Mouse (Mus musculus) MEL (cell line): ENCODE data around the gene Mmp9. TPM values are rescaled to one million over a fixed set of nuclear protein-coding genes. Genes with fewer than 3 reads are reported as not detected.
A peak's percentile ranks its signal among the peaks of the same experiment; 100 is the strongest.

ENCODE experiments used
- DNase-seq: peaks from one replicate; pipeline ENCODE4 v3.0.0; 2011; ENCODE audit warnings: low read depth, low spot score
- H3K27ac ChIP-seq: 2 replicates; pipeline ENCODE4 v1.5.1; 2012; ENCODE audit warnings: low read depth, mild to moderate bottlenecking, control low read depth, low read length, moderate library complexity; ENCODE audit not compliant: control insufficient read depth
- H3K27me3 ChIP-seq, 2 experiments: fragments of 150-350 bp in 1 of 2; sonication (generic) in 1 of 2; 2 replicates each; pipeline ENCODE4 v1.6.1; 2012; ENCODE audit warnings: low read length in 2 of 2, mild to moderate bottlenecking in 2 of 2, improper control_type of control experiment in 1 of 2, moderate library complexity in 1 of 2; ENCODE audit not compliant: insufficient read depth in 2 of 2, control insufficient read depth in 1 of 2
- H3K36me3 ChIP-seq, 2 experiments: 2 replicates each; pipeline ENCODE4 v1.6.1; 2012 to 2014; ENCODE audit warnings: low read length in 2 of 2, improper control_type of control experiment in 1 of 2, inconsistent platforms in 1 of 2, mild to moderate bottlenecking in 1 of 2; ENCODE audit not compliant: insufficient read depth in 2 of 2, control insufficient read depth in 1 of 2
- H3K4me1 ChIP-seq, 2 experiments: fragments of 150-350 bp in 1 of 2; sonication (generic) in 1 of 2; 2 replicates each; pipeline ENCODE4 v1.6.1; 2012; ENCODE audit warnings: low read length in 2 of 2, improper control_type of control experiment in 1 of 2, mild to moderate bottlenecking in 1 of 2; ENCODE audit not compliant: insufficient read depth in 2 of 2, control insufficient read depth in 1 of 2
- H3K4me3 ChIP-seq, 2 experiments: fragments of 150-350 bp in 1 of 2; sonication (generic) in 1 of 2; 2 replicates each; pipeline ENCODE4 v1.5.1; 2012; ENCODE audit warnings: low read depth in 2 of 2, low read length in 2 of 2, mild to moderate bottlenecking in 2 of 2, moderate library complexity in 2 of 2, control low read depth in 1 of 2, improper control_type of control experiment in 1 of 2; ENCODE audit not compliant: control insufficient read depth in 1 of 2, insufficient read depth in 1 of 2
- H3K79me2 ChIP-seq: 2 replicates; pipeline ENCODE4 v1.6.1; 2012; ENCODE audit warnings: mild to moderate bottlenecking, low read length, moderate library complexity; ENCODE audit not compliant: control insufficient read depth, poor library complexity, insufficient read depth
- H3K9ac ChIP-seq: 2 replicates; pipeline ENCODE4 v1.6.1; 2012; ENCODE audit warnings: low read depth, mild to moderate bottlenecking, control low read depth, low read length, moderate library complexity; ENCODE audit not compliant: control insufficient read depth, poor library complexity, severe bottlenecking
- H3K9me3 ChIP-seq: fragments of 150-350 bp; sonication (generic); replicated peaks from 2 replicates; pipeline ENCODE4 v1.6.1; 2012; ENCODE audit warnings: mild to moderate bottlenecking, low read length, improper control_type of control experiment, moderate library complexity; ENCODE audit not compliant: insufficient read depth
- CTCF ChIP-seq, 3 experiments: IDR thresholded peaks in 2 of 3; conservative IDR thresholded peaks in 1 of 3; 2 replicates each; pipeline ENCODE4 v1.5.1; 2011 to 2012; ENCODE audit warnings: low read length in 3 of 3, low read depth in 2 of 3, mild to moderate bottlenecking in 2 of 3, improper control_type of control experiment in 1 of 3, inconsistent platforms in 1 of 3, mixed read lengths in 1 of 3, moderate library complexity in 1 of 3; ENCODE audit not compliant: control insufficient read depth in 1 of 3, insufficient read depth in 1 of 3, poor library complexity in 1 of 3, severe bottlenecking in 1 of 3
- ELF1 ChIP-seq: IDR thresholded peaks from 2 replicates; pipeline ENCODE4 v1.6.1; 2014; ENCODE audit warnings: low read depth, mild to moderate bottlenecking, inconsistent platforms, low read length, improper control_type of control experiment, moderate library complexity
- HCFC1 ChIP-seq: IDR thresholded peaks from 2 replicates; pipeline ENCODE4 v1.6.1; 2012; ENCODE audit warnings: low read depth, mild to moderate bottlenecking, inconsistent platforms, low read length, improper control_type of control experiment, moderate library complexity
- JUND ChIP-seq: IDR thresholded peaks from 2 replicates; pipeline ENCODE4 v1.6.1; 2011; ENCODE audit warnings: low read depth, mild to moderate bottlenecking, improper control_type of control experiment, low read length
- KAT2A ChIP-seq: conservative IDR thresholded peaks from 2 replicates; pipeline ENCODE4 v1.6.1; 2012; ENCODE audit warnings: low read depth, low read length, improper control_type of control experiment, inconsistent platforms
- MEF2A ChIP-seq: IDR thresholded peaks from 2 replicates; pipeline ENCODE4 v1.6.1; 2014; ENCODE audit warnings: low read depth, mild to moderate bottlenecking, inconsistent platforms, low read length, improper control_type of control experiment; ENCODE audit not compliant: poor library complexity, insufficient replicate concordance, severe bottlenecking; ENCODE audit errors: extremely low read depth
- MYC ChIP-seq: IDR thresholded peaks from 2 replicates; pipeline ENCODE4 v1.6.1; 2011; ENCODE audit warnings: low read depth, mild to moderate bottlenecking, low read length, improper control_type of control experiment, moderate library complexity
- RAD21 ChIP-seq: IDR thresholded peaks from 2 replicates; pipeline ENCODE4 v1.6.1; 2011; ENCODE audit warnings: mild to moderate bottlenecking, low read depth, low read length, improper control_type of control experiment
- RCOR1 ChIP-seq: IDR thresholded peaks from 2 replicates; pipeline ENCODE4 v1.6.1; 2012; ENCODE audit warnings: low read depth, mild to moderate bottlenecking, inconsistent platforms, low read length, improper control_type of control experiment
- SMC3 ChIP-seq: IDR thresholded peaks from 2 replicates; pipeline ENCODE4 v1.6.1; 2011; ENCODE audit warnings: low read depth, low read length, improper control_type of control experiment
- TAL1 ChIP-seq: IDR thresholded peaks from 2 replicates; pipeline ENCODE4 v1.6.1; 2012; ENCODE audit warnings: mild to moderate bottlenecking, inconsistent platforms, low read length, moderate library complexity, mixed read lengths
- UBTF ChIP-seq: IDR thresholded peaks from 2 replicates; pipeline ENCODE4 v1.6.1; 2012; ENCODE audit warnings: low read depth, mild to moderate bottlenecking, inconsistent platforms, low read length, improper control_type of control experiment, moderate library complexity, borderline replicate concordance; ENCODE audit not compliant: insufficient read depth
- USF1 ChIP-seq: IDR thresholded peaks from 2 replicates; pipeline ENCODE4 v1.6.1; 2014; ENCODE audit warnings: low read depth, mild to moderate bottlenecking, inconsistent platforms, low read length, improper control_type of control experiment, moderate library complexity
- polyA plus RNA-seq, 2 experiments: library from polyadenylated mRNA; stranded (reverse) in 1 of 2; unstranded in 1 of 2; fragments of >175 nt in 1 of 2; fragments of >200 nt in 1 of 2; gene quantifications; 2 replicates each; pipeline versions ENCODE4 v1.2.1 to v1.2.4; 2012; ENCODE audit warnings: low replicate concordance in 2 of 2, low read depth in 1 of 2; ENCODE audit not compliant: insufficient read length in 2 of 2, insufficient read depth in 1 of 2, missing spikeins in 1 of 2
- total RNA-seq: library from RNA; depleted of rRNA; stranded (reverse); fragments of 300-350 nt; gene quantifications from 2 replicates; pipeline ENCODE4 v1.2.3, GENCODE M21; 2012

Gene Mmp9
- total and polyA plus RNA-seq, 3 experiments: 0.19 to 0.23 TPM; not detected in 1

DNA sequence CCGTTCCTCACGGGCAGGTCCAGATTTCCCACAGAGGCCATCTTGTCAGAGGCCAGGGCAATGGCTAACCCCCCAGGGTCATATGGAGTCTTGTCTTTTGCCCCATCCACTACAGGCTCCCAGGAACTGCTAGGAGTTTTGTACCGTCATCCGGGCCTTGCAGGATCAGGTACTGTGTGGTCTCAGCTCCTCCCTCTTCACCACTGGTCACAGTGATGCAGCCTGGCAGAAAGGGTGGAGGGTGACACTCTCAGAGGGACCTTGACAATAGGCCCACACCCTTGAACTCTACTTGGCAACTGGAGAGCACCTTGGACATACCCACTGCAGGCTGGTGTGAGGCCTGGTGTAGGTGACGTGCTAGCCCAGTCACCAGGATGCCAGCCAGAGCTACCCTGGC is 32.6 kb upstream of the Mmp9 start:
- H3K27me3 ChIP-seq: no peaks in the 10 kb centered on the region
- H3K27ac ChIP-seq: no peak overlapping the region
- no peak overlapping the region for H3K4me3 ChIP-seq
- peaks cover 25% of the 10 kb centered on the region for H3K79me2 ChIP-seq
- peaks cover 0 to 15% of the 10 kb centered on the region in 2 experiments for H3K4me1 ChIP-seq
- peaks cover 8 to 10% of the 10 kb centered on the region in 2 experiments for H3K36me3 ChIP-seq
- H3K9me3 ChIP-seq: no peaks in the 10 kb centered on the region
- no peak overlapping the region for H3K9ac ChIP-seq
- TF ChIP-seq SMC3 (no peak), MYC (no peak), MEF2A (no peak), ELF1 (no peak), KAT2A (no peak), UBTF (no peak), TAL1 (no peak), HCFC1 (no peak)
- no peak for DNase-seq

DNA sequence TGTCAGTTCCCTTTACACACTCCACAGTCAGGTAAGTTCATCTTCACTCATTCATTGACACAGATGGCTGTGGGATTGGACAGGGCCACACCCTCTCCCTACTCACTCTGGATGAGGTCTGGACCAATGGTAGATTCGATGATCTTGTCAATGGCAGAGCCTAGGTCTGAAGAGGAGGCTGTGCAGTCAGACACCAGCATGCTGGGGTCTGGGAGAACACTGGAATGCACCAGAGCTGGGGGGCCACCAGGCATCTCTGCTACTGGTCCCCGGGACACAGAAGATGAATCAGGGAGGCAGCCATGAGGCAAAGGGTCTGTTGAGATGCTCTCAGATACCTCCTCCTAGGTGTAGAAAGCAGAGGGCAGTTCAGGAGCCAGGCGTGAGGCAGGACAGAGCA is 31.5 kb upstream of the Mmp9 start:
- H3K27ac ChIP-seq: no peak overlapping the region
- no peaks in the 10 kb centered on the region for H3K9me3 ChIP-seq
- no peak overlapping the region for H3K9ac ChIP-seq
- H3K4me3 ChIP-seq: no peak overlapping the region
- TF ChIP-seq HCFC1: no peak
- no peaks in the 10 kb centered on the region for H3K27me3 ChIP-seq
- H3K79me2 ChIP-seq: peaks cover 25% of the 10 kb centered on the region
- DNase-seq: no peak
- peaks cover 8 to 21% of the 10 kb centered on the region in 2 experiments for H3K4me1 ChIP-seq
- peaks cover 10 to 14% of the 10 kb centered on the region in 2 experiments for H3K36me3 ChIP-seq

DNA sequence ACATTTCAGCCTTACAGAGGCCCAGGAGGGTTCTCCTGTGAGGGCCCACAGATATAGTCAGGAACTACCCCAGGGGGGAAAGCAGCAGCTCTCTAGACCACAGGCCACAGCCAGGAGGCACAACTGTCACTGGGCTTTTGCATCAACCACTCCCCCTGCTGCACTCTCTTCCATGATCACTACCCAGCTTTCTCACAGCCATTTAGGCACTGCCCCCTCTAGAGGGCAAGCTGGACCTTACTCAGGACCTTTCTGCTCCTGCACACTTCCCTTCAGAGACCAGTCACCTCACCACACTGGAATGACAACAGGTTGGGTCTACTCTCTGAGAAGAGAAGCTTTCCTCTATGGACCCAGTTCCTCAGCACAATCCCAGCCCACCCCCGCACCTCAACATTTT is 31.0 kb upstream of the Mmp9 start:
- Histone ChIP-seq H3K9ac (peak overlapping the region; percentile 7; the same call in 1 of the 2 replicates), H3K4me3 (0 out of 4 replicates have a peak overlapping the region, but pooled peaks of 1 of the 2 experiments have one; percentile 78), H3K36me3 (peaks cover 10 to 14% of the 10 kb centered on the region in 2 experiments), H3K79me2 (peaks cover 25% of the 10 kb centered on the region), H3K27me3 (no peaks in the 10 kb centered on the region), H3K27ac (no peak overlapping the region), H3K9me3 (no peaks in the 10 kb centered on the region), H3K4me1 (peaks cover 8 to 21% of the 10 kb centered on the region in 2 experiments)
- TF ChIP-seq RAD21 (peak; percentile 5), USF1 (no peak), SMC3 (peak; percentile 28), JUND (no peak), CTCF (IDR thresholded peaks at IDR 0.05 in 2 of 3, conservative IDR thresholded peaks at IDR 0.05 in 1 of 3; ENCODE audit: control insufficient read depth in 1 of 3, insufficient read depth in 1 of 3, low read depth in 2 of 3, low read length in 3 of 3, poor library complexity in 1 of 3, severe bottlenecking in 1 of 3) (peak; percentile 23 to 52 (median 24); a peak in 4 of 6 replicates), RCOR1 (no peak)
- DNase-seq: peak; percentile 40
